ENCODE assay signal across 26 mouse cellular contexts in the genomic region with DNA sequence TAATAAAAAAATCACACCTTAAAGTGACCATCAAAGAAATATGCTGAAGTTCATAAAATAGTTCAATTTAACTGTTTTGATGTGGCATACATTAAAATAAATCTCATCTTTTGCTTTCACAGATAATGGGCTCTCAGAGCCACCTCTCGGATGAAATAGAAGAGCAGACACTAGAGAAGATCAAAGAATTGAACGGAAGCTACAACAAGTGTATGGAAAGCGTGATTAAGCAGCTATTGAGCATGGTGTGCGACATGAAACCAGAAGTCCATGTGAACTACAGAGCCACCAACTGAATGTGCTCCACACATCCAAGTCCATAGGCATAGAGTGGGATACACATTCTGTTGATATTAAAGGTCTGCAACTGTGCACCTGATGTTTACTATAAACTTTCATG. TPM values are rescaled to one million over a fixed set of nuclear protein-coding genes. Genes with fewer than 3 reads are reported as not detected.
"Had no signal": no experiment of that assay in that cellular context is flagged by ENCODE, and none has a peak within 500 bp of the region (broad histone marks: within the 10 kb centered on the region; RNA-seq: fewer than 3 reads in every experiment).

No protein-coding gene starts in this region.

- ATAC-seq: midbrain, embryonic 16.5 days had no signal

- DNase-seq: lung, adult 18-20 months; lung, embryonic 14.5 days; lung, postnatal 10 days; lung, postnatal 4 days; midbrain, embryonic 14.5 days; retina, postnatal 1 day; right cerebral cortex, adult 18-20 months; right cerebral cortex, postnatal 25 days; right cerebral cortex, postnatal 4 days; spleen, adult 18-20 months; thymus, adult 2 months; thymus, postnatal 25 days; thymus, postnatal 4 days had no signal

RNA-seq across cellular contexts. Expression of gene Atp6v1g3, which starts 14.1 kb away (rescaled TPM):
- total RNA-seq: megakaryocyte, adult 5-6 weeks; megakaryocyte-erythroid progenitor cell, adult 5-6 weeks had no signal
- polyA plus RNA-seq: lung, embryonic 14.5 days; lung, embryonic 16.5 days; midbrain, embryonic 10.5 days; midbrain, embryonic 12.5 days; midbrain, embryonic 14.5 days; midbrain, embryonic 16.5 days; neural tube, embryonic 11.5 days; neural tube, embryonic 13.5 days; neural tube, embryonic 15.5 days; small intestine, adult 2 months; stomach, embryonic 14.5 days; stomach, embryonic 16.5 days; urinary bladder, adult 2 months had no signal
